Mouse (Mus musculus) adrenal gland, adult 2 months (tissue): Measurements from ENCODE around the gene C4bp. TPM values are rescaled to one million over a fixed set of nuclear protein-coding genes. Genes with fewer than 3 reads are reported as not detected.

Experiments used
- polyA plus RNA-seq: library from polyadenylated mRNA; depleted of rRNA; stranded (reverse); fragments of >200 nt; gene quantifications from 2 replicates; pipeline ENCODE4 v1.2.3, GENCODE M21; 2012; rRNA removed
- total RNA-seq, 2 experiments: library from RNA; stranded (reverse); gene quantifications; 2 replicates each; pipeline ENCODE4 v1.2.3; 2021

The C4bp gene
- total and polyA plus RNA-seq, 3 experiments, result 0.03 to 0.69 TPM; not detected in 1

Other genes starting within 250 kb of the C4bp start
- gene Cd55b, start 238.6 kb downstream of the C4bp start, total RNA-seq, result under 1 TPM in 1 of 2 experiments, not detected in 1; 0.38 TPM
- gene Cd55b, start 238.6 kb downstream of the C4bp start, polyA plus RNA-seq, result not detected in 2 replicates
- gene Cd55, start 198.9 kb downstream of the C4bp start, total RNA-seq, result 10 to 100 TPM; 13.8 to 21.7 TPM
- 8.7 and 11.8 TPM in 2 replicates for gene Cd55, start 198.9 kb downstream of the C4bp start, polyA plus RNA-seq
- not detected for gene Zp3r, start 32.0 kb downstream of the C4bp start, total RNA-seq
- not detected in 2 replicates for gene Zp3r, start 32.0 kb downstream of the C4bp start, polyA plus RNA-seq
- gene Gm29427, start 54.2 kb upstream of the C4bp start, total RNA-seq, result not detected
- not detected in 2 replicates for gene Gm29427, start 54.2 kb upstream of the C4bp start, polyA plus RNA-seq
- 10 to 100 TPM in 1 of 2 experiments, 1 to 10 TPM in 1; 9.5 to 10.6 TPM for gene Yod1, start 55.7 kb upstream of the C4bp start, total RNA-seq
- gene Yod1, start 55.7 kb upstream of the C4bp start, polyA plus RNA-seq, result 1.9 and 2.1 TPM in 2 replicates
- gene Pfkfb2, start 67.6 kb upstream of the C4bp start, total RNA-seq, result 10 to 100 TPM; 26.1 to 35.5 TPM
- gene Pfkfb2, start 67.6 kb upstream of the C4bp start, polyA plus RNA-seq, result 5.8 and 5.9 TPM in 2 replicates
- 1 to 10 TPM; 3.1 to 6.8 TPM for gene AA986860, start 70.3 kb upstream of the C4bp start, total RNA-seq
- gene AA986860, start 70.3 kb upstream of the C4bp start, polyA plus RNA-seq, result 1.8 and 3.7 TPM in 2 replicates
- under 1 TPM in 1 of 2 experiments, not detected in 1; 0.17 TPM for gene Fcamr, start 139.3 kb upstream of the C4bp start, total RNA-seq
- not detected in 2 replicates for gene Fcamr, start 139.3 kb upstream of the C4bp start, polyA plus RNA-seq
- gene Pigr, start 165.1 kb upstream of the C4bp start, total RNA-seq, result 1 to 10 TPM in 1 of 2 experiments, under 1 TPM in 1; 0.14 to 3.2 TPM
- gene Pigr, start 165.1 kb upstream of the C4bp start, polyA plus RNA-seq, result 0.07 TPM in 2 replicates
- gene Fcmr, start 204.0 kb upstream of the C4bp start, total RNA-seq, result 1 to 10 TPM in 1 of 2 experiments, not detected in 1; 1.0 TPM
- 0.41 and 1.4 TPM in 2 replicates for gene Fcmr, start 204.0 kb upstream of the C4bp start, polyA plus RNA-seq
- not detected for gene Il24, start 225.8 kb upstream of the C4bp start, total RNA-seq
- gene Il24, start 225.8 kb upstream of the C4bp start, polyA plus RNA-seq, result not detected in 2 replicates
- gene Il20, start 249.8 kb upstream of the C4bp start, total RNA-seq, result not detected
- gene Il20, start 249.8 kb upstream of the C4bp start, polyA plus RNA-seq, result not detected in 2 replicates